Mouse (Mus musculus) thymus, adult 2 months (tissue): ENCODE measurements around the gene Dnaja4.

Experiments used
- CTCF ChIP-seq: fragments of 200-500 bp; IDR thresholded peaks from 2 replicates; pipeline ENCODE4 v1.5.1; 2012; ENCODE audit warnings: mild to moderate bottlenecking, control low read depth, low read length, moderate library complexity, borderline replicate concordance; ENCODE audit not compliant: control insufficient read depth, poor library complexity, insufficient read depth; ENCODE audit errors: extremely low read depth
- POLR2A ChIP-seq: fragments of 200-500 bp; IDR thresholded peaks from 2 replicates; pipeline ENCODE4 v1.6.1; 2012; ENCODE audit warnings: mild to moderate bottlenecking, low read length, control low read depth, moderate library complexity; ENCODE audit not compliant: control insufficient read depth, poor library complexity, insufficient read depth; ENCODE audit errors: extremely low read depth

DNA sequence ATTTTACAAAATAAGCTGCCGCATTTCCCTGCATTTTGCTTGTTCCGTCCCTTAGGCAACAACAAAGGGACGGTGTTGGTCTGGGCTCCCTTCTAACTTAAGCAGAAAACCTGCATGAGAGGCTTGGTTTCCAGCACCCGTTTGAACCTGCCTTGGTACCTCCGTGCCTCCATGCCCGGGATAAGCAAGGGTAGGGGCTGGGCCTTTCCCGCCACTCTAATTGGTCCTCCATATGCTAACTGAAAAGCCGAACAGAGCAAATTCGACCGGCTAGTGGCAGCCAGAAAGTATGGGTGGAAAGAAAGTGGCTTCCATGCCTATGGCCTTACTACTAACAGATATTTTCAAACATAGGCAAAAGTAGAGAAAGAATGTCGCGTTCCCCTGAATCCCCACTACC is 65.4 kb downstream of the Dnaja4 start:
- TF ChIP-seq POLR2A (no peak), CTCF (no peak)
